Mouse (Mus musculus) CH12.LX (cell line): ENCODE data around the gene Hoxd13. TPM values are rescaled to one million over a fixed set of nuclear protein-coding genes. Genes with fewer than 3 reads are reported as not detected.

Experiments
- DNase-seq: peaks from one replicate; pipeline ENCODE4 v3.0.0-alpha.2; 2013; ENCODE audit errors: extremely low read depth
- H3K27ac ChIP-seq: 2 replicates; pipeline ENCODE4 v1.5.1; 2012; ENCODE audit warnings: low read depth, mild to moderate bottlenecking, control low read depth, moderate library complexity; ENCODE audit not compliant: insufficient read depth
- H3K27me3 ChIP-seq: replicated peaks from 2 replicates; pipeline ENCODE3; 2012; ENCODE audit warnings: inconsistent platforms
- H3K36me3 ChIP-seq, 2 experiments: replicated peaks in 1 of 2; 2 replicates each; pipeline versions ENCODE3 to v1.6.1; 2012; ENCODE audit warnings: inconsistent platforms in 1 of 2, low read length in 1 of 2, mild to moderate bottlenecking in 1 of 2, mixed read lengths in 1 of 2, moderate library complexity in 1 of 2; ENCODE audit not compliant: control insufficient read depth in 1 of 2, insufficient read depth in 1 of 2
- H3K4me1 ChIP-seq, 2 experiments: 2 replicates each; pipeline ENCODE4 v1.6.1; 2012; ENCODE audit warnings: inconsistent platforms in 1 of 2, moderate library complexity in 1 of 2; ENCODE audit not compliant: insufficient read depth in 2 of 2, control insufficient read depth in 1 of 2
- H3K4me2 ChIP-seq: 2 replicates; pipeline ENCODE4 v1.6.1; 2012; ENCODE audit warnings: low read depth, mild to moderate bottlenecking, control low read depth; ENCODE audit not compliant: poor library complexity, insufficient read depth, severe bottlenecking
- H3K4me3 ChIP-seq, 3 experiments: fragments of 150-350 bp in 1 of 3; sonication (generic) in 1 of 3; replicated peaks in 1 of 3; 2 replicates each; pipeline versions ENCODE3 to v1.5.1; 2011 to 2012; ENCODE audit warnings: low read depth in 2 of 3, low read length in 2 of 3, mild to moderate bottlenecking in 2 of 3, moderate library complexity in 2 of 3, control low read depth in 1 of 3, improper control_type of control experiment in 1 of 3, inconsistent platforms in 1 of 3, mixed read lengths in 1 of 3; ENCODE audit not compliant: poor library complexity in 1 of 3
- H3K79me2 ChIP-seq: replicated peaks from 2 replicates; pipeline ENCODE4 v1.6.1; 2012; ENCODE audit warnings: mild to moderate bottlenecking, moderate library complexity; ENCODE audit not compliant: control insufficient read depth, poor library complexity, insufficient read depth, severe bottlenecking; ENCODE audit errors: extremely low read depth
- H3K9ac ChIP-seq: 2 replicates; pipeline ENCODE4 v1.6.1; 2012; ENCODE audit warnings: low read depth, mild to moderate bottlenecking, control low read depth, moderate library complexity; ENCODE audit not compliant: insufficient read depth
- H3K9me3 ChIP-seq: replicated peaks from 2 replicates; pipeline ENCODE3; 2012; ENCODE audit warnings: low read length, inconsistent platforms, mixed read lengths
- CTCF ChIP-seq, 2 experiments: IDR thresholded peaks in 1 of 2; conservative IDR thresholded peaks in 1 of 2; 2 replicates each; pipeline ENCODE4 v1.5.1; 2011 to 2012; ENCODE audit warnings: low read depth in 2 of 2, low read length in 2 of 2, improper control_type of control experiment in 1 of 2, inconsistent platforms in 1 of 2, mild to moderate bottlenecking in 1 of 2, moderate library complexity in 1 of 2
- ELF1 ChIP-seq: IDR thresholded peaks from 2 replicates; pipeline ENCODE4 v1.6.1; 2014; ENCODE audit warnings: low read depth, mild to moderate bottlenecking, inconsistent platforms, low read length, improper control_type of control experiment
- EP300 ChIP-seq: IDR thresholded peaks from 2 replicates; pipeline ENCODE4 v1.6.1; 2011; ENCODE audit warnings: low read length, improper control_type of control experiment
- ETS1 ChIP-seq: conservative IDR thresholded peaks from 2 replicates; pipeline ENCODE4 v1.6.1; 2012; ENCODE audit warnings: low read depth, mild to moderate bottlenecking, inconsistent platforms, low read length, improper control_type of control experiment, moderate library complexity
- GABPA ChIP-seq: IDR thresholded peaks from 2 replicates; pipeline ENCODE4 v1.6.1; 2012; ENCODE audit warnings: low read depth, low read length, improper control_type of control experiment, inconsistent platforms; ENCODE audit not compliant: insufficient replicate concordance
- PAX5 ChIP-seq: IDR thresholded peaks from 2 replicates; pipeline ENCODE4 v1.6.1; 2012; ENCODE audit warnings: low read length, inconsistent platforms, mixed read lengths
- RAD21 ChIP-seq: IDR thresholded peaks from 2 replicates; pipeline ENCODE4 v1.6.1; 2011; ENCODE audit warnings: low read depth, mild to moderate bottlenecking, low read length, improper control_type of control experiment, moderate library complexity
- SMC3 ChIP-seq: IDR thresholded peaks from 2 replicates; pipeline ENCODE4 v1.6.1; 2011; ENCODE audit warnings: low read depth, low read length, improper control_type of control experiment
- TBP ChIP-seq: conservative IDR thresholded peaks from 2 replicates; pipeline ENCODE4 v1.6.1; 2011; ENCODE audit warnings: low read depth, low read length, improper control_type of control experiment
- ZC3H11A ChIP-seq: IDR thresholded peaks from 2 replicates; pipeline ENCODE4 v1.6.1; 2012; ENCODE audit warnings: low read depth, mild to moderate bottlenecking, inconsistent platforms, low read length, improper control_type of control experiment
- ZKSCAN1 ChIP-seq: IDR thresholded peaks from 2 replicates; pipeline ENCODE4 v1.6.1; 2012; ENCODE audit warnings: low read depth, inconsistent platforms, low read length, improper control_type of control experiment, borderline replicate concordance
- ZMIZ1 ChIP-seq: IDR thresholded peaks from 2 replicates; pipeline ENCODE4 v1.6.1; 2012; ENCODE audit warnings: low read depth, mild to moderate bottlenecking, inconsistent platforms, low read length, improper control_type of control experiment
- dilution Hi-C: fragments of 300-500 bp; cut with MboI; formaldehyde crosslinking; loops from 2 replicates; pipeline ENCODE4 v1.14.3; 2020; ENCODE audit warnings: low sequenced_read_pairs; ENCODE audit not compliant: extremely low pct_unique_long_range_greater_than_20kb, extremely low pct_ligation_motif_present
- in situ Hi-C: fragments of 300-500 bp; cut with MboI; formaldehyde crosslinking; loops from 3 replicates; pipeline ENCODE4 v1.14.3; 2019; ENCODE audit warnings: low sequenced_read_pairs, low pct_ligation_motif_present, low pct_unique_long_range_greater_than_20kb, mixed read lengths
- polyA plus RNA-seq: library from polyadenylated mRNA; unstranded; fragments of >175 nt; gene quantifications from 2 replicates; pipeline ENCODE4 v1.2.1, GENCODE M21; 2012; ENCODE audit warnings: low read depth; ENCODE audit not compliant: insufficient read length
- total RNA-seq, 2 experiments: library from RNA; depleted of rRNA; stranded (reverse); fragments of 300-350 nt in 1 of 2; fragments of >200 nt in 1 of 2; gene quantifications; 2 replicates each; pipeline ENCODE4 v1.2.3; 2012 to 2014

Hoxd13 gene
- total and polyA plus RNA-seq, 3 experiments, result not detected

GRCm38 (mm10) chr2:74663291-74663925 lies 4.7 kb upstream of the Hoxd13 start:
- H3K27ac ChIP-seq, result no peak overlapping the region
- DNase-seq, result peak; percentile 52
- peaks cover 22% of the 10 kb centered on the region for H3K9me3 ChIP-seq
- in situ Hi-C loops, result loop anchor here (10.0 to 25.0 kb wide), 3 partner anchors 369 to 1076 kb away; partner anchors contain the start of gene Chrna1
- 0 out of 2 replicates have a peak overlapping the region, but pooled peaks have one; percentile 9 for H3K9ac ChIP-seq
- peak overlapping the region; percentile 90 for H3K4me2 ChIP-seq
- H3K36me3 ChIP-seq, result no peaks in the 10 kb centered on the region
- peak; percentile 72 for TF ChIP-seq SMC3
- 0 out of 2 replicates have a peak, but pooled peaks have one; percentile 9 for TF ChIP-seq ZC3H11A
- peak; percentile 42 to 80 for TF ChIP-seq CTCF (conservative IDR thresholded peaks at IDR 0.05 in 1 of 2, IDR thresholded peaks at IDR 0.05 in 1 of 2; ENCODE audit: low read depth in 2 of 2, low read length in 2 of 2)
- peak; percentile 82 for TF ChIP-seq RAD21
- no peak for TF ChIP-seq ELF1
- TF ChIP-seq, all 38 proteins: peak for 4
- H3K4me1 ChIP-seq, result peaks cover 0 to 5% of the 10 kb centered on the region in 2 experiments; a peak in 2 of 4 replicates
- no peaks in the 10 kb centered on the region for H3K79me2 ChIP-seq
- no peaks in the 10 kb centered on the region for H3K27me3 ChIP-seq
- peak overlapping the region; percentile 23 to 33 (median 32) for H3K4me3 ChIP-seq
- dilution Hi-C loops, result no loop called here

- Histone ChIP-seq H3K79me2 (no peaks in the 10 kb centered on the region), H3K9ac (no peak overlapping the region), H3K4me1 (peaks cover 0 to 5% of the 10 kb centered on the region in 2 experiments; a peak in 2 of 4 replicates), H3K4me2 (no peak overlapping the region), H3K27me3 (no peaks in the 10 kb centered on the region), H3K4me3 (no peak overlapping the region)
- in situ Hi-C loops, result loop anchor here (10.0 to 25.0 kb wide), 3 partner anchors 372 to 1079 kb away; partner anchors contain the start of gene Chrna1
- TF ChIP-seq RAD21, result no peak
- TF ChIP-seq ZMIZ1, result no peak
- no peak for TF ChIP-seq PAX5
- no peak for TF ChIP-seq TBP
- no peak for TF ChIP-seq GABPA
- no peak for TF ChIP-seq ETS1
- TF ChIP-seq EP300, result no peak
- TF ChIP-seq ZKSCAN1, result no peak
- TF ChIP-seq, all 38 proteins: peak for 0
- no peaks in the 10 kb centered on the region for H3K36me3 ChIP-seq
- no peak for DNase-seq
- H3K9me3 ChIP-seq, result peaks cover 11% of the 10 kb centered on the region
- H3K27ac ChIP-seq, result no peak overlapping the region
- dilution Hi-C loops, result no loop called here
Observed at GRCm38 (mm10) chr2:74666411-74666810, 1.7 kb upstream of the Hoxd13 start.
